Mouse (Mus musculus) limb, embryonic 14.5 days (tissue): ENCODE data around the gene Plxna4. TPM values are rescaled to one million over a fixed set of nuclear protein-coding genes. Genes with fewer than 3 reads are reported as not detected.

Experiments used
- ATAC-seq: fragments of 200-750 bp; cut with Nextera tagmentation; 2 replicates; pipeline ENCODE4 v1.8.0; 2017; ENCODE audit warnings: low read depth, moderate number of reproducible peaks, moderate TSS enrichment; ENCODE audit not compliant: low FRiP score
- DNase-seq: peaks from one replicate; pipeline ENCODE4 v3.0.0-alpha.2; 2015; ENCODE audit warnings: low spot score
- H3K27ac ChIP-seq: fragments of 300-500 bp; sonication (generic); replicated peaks from 2 replicates; pipeline ENCODE4 v1.5.1; 2014; ENCODE audit warnings: low read depth, mild to moderate bottlenecking, low read length, moderate library complexity, mixed read lengths
- H3K27me3 ChIP-seq: fragments of 300-500 bp; sonication (generic); 2 replicates; pipeline ENCODE4 v1.6.1; 2014; ENCODE audit warnings: low read length, mixed read lengths; ENCODE audit not compliant: control insufficient read depth, insufficient read depth
- H3K36me3 ChIP-seq: fragments of 300-500 bp; sonication (generic); 2 replicates; pipeline ENCODE4 v1.6.1; 2014; ENCODE audit warnings: mild to moderate bottlenecking, low read length, moderate library complexity, mixed read lengths; ENCODE audit not compliant: control insufficient read depth, insufficient read depth
- H3K4me1 ChIP-seq: fragments of 300-500 bp; sonication (generic); 2 replicates; pipeline ENCODE4 v1.6.1; 2014; ENCODE audit warnings: antibody characterized with exemption, low read length, mixed read lengths; ENCODE audit not compliant: control insufficient read depth, insufficient read depth
- H3K4me2 ChIP-seq: fragments of 300-500 bp; sonication (generic); replicated peaks from 2 replicates; pipeline ENCODE4 v1.6.1; 2014; ENCODE audit warnings: low read depth, mild to moderate bottlenecking, low read length, moderate library complexity; ENCODE audit not compliant: severe bottlenecking
- H3K4me3 ChIP-seq: fragments of 300-500 bp; sonication (generic); replicated peaks from 2 replicates; pipeline ENCODE4 v1.5.1; 2014; ENCODE audit warnings: low read length
- H3K9ac ChIP-seq: fragments of 300-500 bp; sonication (generic); 2 replicates; pipeline ENCODE4 v1.6.1; 2014; ENCODE audit warnings: mild to moderate bottlenecking, low read depth, low read length, moderate library complexity; ENCODE audit not compliant: severe bottlenecking
- H3K9me3 ChIP-seq: fragments of 300-500 bp; sonication (generic); 2 replicates; pipeline ENCODE4 v1.6.1; 2016; ENCODE audit warnings: low read length; ENCODE audit not compliant: control insufficient read depth
- POLR2A ChIP-seq: fragments of 200-500 bp; IDR thresholded peaks from 2 replicates; pipeline ENCODE4 v1.8.0; 2012; ENCODE audit warnings: inconsistent platforms, mild to moderate bottlenecking, moderate library complexity, borderline replicate concordance; ENCODE audit not compliant: insufficient read depth, insufficient read length; ENCODE audit errors: extremely low read depth
- WGBS: fragments of 180-500 bp; shearing (Covaris S2); extraction: QIAGEN DNeasy Blood & Tissue Kit; methylation state at CpG from one replicate; pipeline ENCODE4 v1.1.7; 2014; 5-methylcytosine and 5-hydroxymethylcytosine counted together
- polyA plus RNA-seq, 2 experiments: library from polyadenylated mRNA; depleted of rRNA in 1 of 2; stranded (reverse) in 1 of 2; unstranded in 1 of 2; fragments of >200 nt; fragmentation: Nextera tagmentation in 1 of 2; extraction: Ambion mirVana in 1 of 2; gene quantifications; 2 replicates each; pipeline versions ENCODE4 v1.2.1 to v1.2.3; 2012 to 2014

The Plxna4 gene
- polyA plus RNA-seq, 2 experiments = 4.4 to 6.4 TPM

GRCm38 (mm10) chr6:32444393-32444792 is 143.6 kb downstream of the Plxna4 start:
- TF ChIP-seq POLR2A = no peak
- 26% methylated on average over 2 of the region's 2 CpGs for WGBS
- H3K36me3 ChIP-seq = no peaks in the 10 kb centered on the region
- H3K9ac ChIP-seq = no peak overlapping the region
- no peak for ATAC-seq
- peaks cover 16% of the 10 kb centered on the region; the same call in 1 of the 2 replicates for H3K4me1 ChIP-seq
- 0 out of 2 replicates have a peak overlapping the region, but pooled peaks have one; percentile 5 for H3K27ac ChIP-seq
- no peak overlapping the region for H3K4me3 ChIP-seq
- H3K9me3 ChIP-seq = no peaks in the 10 kb centered on the region
- peak; percentile 31 for DNase-seq
- no peaks in the 10 kb centered on the region for H3K27me3 ChIP-seq
- H3K4me2 ChIP-seq = no peak overlapping the region

GRCm38 (mm10) chr6:32443679-32444078 is 144.3 kb downstream of the Plxna4 start:
- 88% methylated on average over 1 of the region's 1 CpGs for WGBS
- DNase-seq = no peak

DNA sequence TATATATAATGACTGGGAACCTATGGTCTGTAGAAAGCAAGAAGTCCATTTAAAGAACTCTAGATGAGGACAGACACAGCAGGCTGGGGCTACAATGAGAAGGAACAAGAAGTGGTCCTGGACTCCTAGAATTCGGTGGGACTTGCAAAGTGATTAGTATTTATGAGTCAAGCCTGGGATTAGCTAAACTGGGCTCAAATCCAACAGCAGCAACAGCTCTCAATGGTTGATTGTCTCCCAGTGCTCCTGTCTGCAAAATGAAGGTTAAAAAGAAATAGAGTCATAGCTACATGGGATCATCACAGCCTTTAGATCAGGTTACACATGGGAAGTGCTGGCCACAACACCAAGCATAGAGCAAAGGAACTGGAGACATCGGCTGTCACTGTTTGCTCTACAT is 148.6 kb downstream of the Plxna4 start:
- DNase-seq = no peak
- Histone ChIP-seq H3K4me1 (peaks cover 11% of the 10 kb centered on the region; the same call in 1 of the 2 replicates), H3K27me3 (no peaks in the 10 kb centered on the region), H3K36me3 (no peaks in the 10 kb centered on the region), H3K9ac (no peak overlapping the region), H3K9me3 (no peaks in the 10 kb centered on the region), H3K4me2 (no peak overlapping the region), H3K27ac (no peak overlapping the region), H3K4me3 (no peak overlapping the region)
- 67% methylated on average over 2 of the region's 2 CpGs for WGBS
- TF ChIP-seq POLR2A = no peak
- no peak for ATAC-seq

More at GRCm38 (mm10) chr6:32443679-32444078, 144.3 kb downstream of the Plxna4 start:
- ATAC-seq = no peak
- Histone ChIP-seq H3K27me3 (no peaks in the 10 kb centered on the region), H3K4me2 (no peak overlapping the region), H3K27ac (no peak overlapping the region), H3K4me3 (no peak overlapping the region), H3K9ac (no peak overlapping the region), H3K4me1 (peaks cover 13% of the 10 kb centered on the region; the same call in 1 of the 2 replicates), H3K9me3 (no peaks in the 10 kb centered on the region), H3K36me3 (no peaks in the 10 kb centered on the region)
- no peak for TF ChIP-seq POLR2A

DNA sequence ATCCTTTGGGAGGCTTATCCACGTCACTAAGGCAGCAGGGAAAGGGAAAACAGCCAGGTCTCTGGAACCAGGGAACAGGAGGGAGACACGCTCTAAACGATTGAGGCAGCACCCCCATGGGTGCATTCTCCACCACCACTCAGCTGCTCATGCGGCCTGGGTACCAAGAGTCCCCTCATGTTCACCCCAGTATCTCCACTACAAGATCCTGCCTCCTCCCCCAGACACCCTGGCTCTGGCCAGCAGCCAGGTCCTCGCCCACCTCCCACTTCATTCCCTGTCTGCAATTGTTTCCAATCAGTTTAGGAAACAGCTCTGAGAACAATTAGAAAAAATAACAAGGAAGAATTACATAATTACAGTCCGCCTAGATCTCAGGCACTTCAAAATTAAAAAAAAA is 150.8 kb downstream of the Plxna4 start:
- Histone ChIP-seq H3K4me1 (peaks cover 15% of the 10 kb centered on the region; the same call in 1 of the 2 replicates), H3K9me3 (no peaks in the 10 kb centered on the region), H3K36me3 (no peaks in the 10 kb centered on the region), H3K9ac (no peak overlapping the region), H3K4me3 (no peak overlapping the region), H3K27ac (no peak overlapping the region), H3K4me2 (no peak overlapping the region), H3K27me3 (no peaks in the 10 kb centered on the region)
- DNase-seq = no peak
- TF ChIP-seq POLR2A = no peak
- ATAC-seq = no peak
- WGBS = 73% methylated on average over 6 of the region's 6 CpGs

DNA sequence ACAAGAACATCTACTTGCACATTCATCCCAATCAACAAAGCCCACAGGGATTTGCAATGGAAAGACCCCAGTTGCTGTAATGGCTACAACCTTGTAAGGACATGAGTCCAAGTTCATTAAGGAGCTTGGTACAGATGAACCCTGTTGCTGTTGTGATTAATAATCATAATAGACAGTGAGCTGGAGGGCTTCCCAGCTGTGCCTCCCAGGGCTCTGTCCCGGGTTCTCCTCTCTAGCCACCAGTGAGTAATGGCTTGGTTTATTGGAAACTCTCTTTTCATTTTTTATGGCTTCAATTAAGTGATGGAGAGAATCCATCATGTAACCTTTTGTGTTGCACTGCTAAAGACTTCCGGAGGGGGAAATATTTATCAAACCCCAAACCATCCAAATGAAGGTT is 164.9 kb downstream of the Plxna4 start:
- Histone ChIP-seq H3K4me2 (no peak overlapping the region), H3K9ac (no peak overlapping the region), H3K27me3 (no peaks in the 10 kb centered on the region), H3K36me3 (no peaks in the 10 kb centered on the region), H3K27ac (no peak overlapping the region), H3K4me1 (no peaks in the 10 kb centered on the region), H3K9me3 (no peaks in the 10 kb centered on the region), H3K4me3 (no peak overlapping the region)
- WGBS = 49% methylated on average over 2 of the region's 2 CpGs
- DNase-seq (no peak), ATAC-seq (no peak)
- TF ChIP-seq POLR2A = no peak

DNA sequence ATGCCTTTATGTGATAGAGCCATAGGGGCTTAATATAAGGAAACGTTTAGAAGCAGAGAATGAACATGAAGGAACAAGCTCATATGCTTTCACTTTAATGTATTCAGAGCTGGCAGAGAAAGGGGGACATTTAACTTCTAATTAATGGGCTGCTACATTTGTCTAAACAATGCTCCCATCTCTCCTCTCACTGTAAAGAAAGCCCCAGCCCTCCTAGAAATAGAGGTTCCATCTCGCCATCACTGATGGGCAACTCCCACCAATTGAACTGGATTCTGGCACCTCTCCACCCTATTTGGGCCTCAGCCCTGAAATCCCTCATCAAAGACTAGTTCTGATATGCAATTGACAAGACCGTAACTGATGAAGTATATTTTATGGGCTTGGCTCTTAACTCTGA is 167.4 kb downstream of the Plxna4 start:
- no peak for TF ChIP-seq POLR2A
- no peak overlapping the region for H3K4me2 ChIP-seq
- DNase-seq (peak; percentile 18), ATAC-seq (no peak)
- H3K27me3 ChIP-seq = no peaks in the 10 kb centered on the region
- 62% methylated on average over 3 of the region's 3 CpGs for WGBS
- H3K9ac ChIP-seq = no peak overlapping the region
- H3K9me3 ChIP-seq = no peaks in the 10 kb centered on the region
- no peak overlapping the region for H3K27ac ChIP-seq
- H3K4me3 ChIP-seq = no peak overlapping the region
- no peaks in the 10 kb centered on the region for H3K4me1 ChIP-seq
- no peaks in the 10 kb centered on the region for H3K36me3 ChIP-seq
